Mouse (Mus musculus) heart, embryonic 15.5 days (tissue): Measurements from ENCODE around the gene Slc1a5. TPM values are rescaled to one million over a fixed set of nuclear protein-coding genes. Genes with fewer than 3 reads are reported as not detected.

Source experiments
- ATAC-seq: fragments of 200-750 bp; cut with Nextera tagmentation; replicated peaks from 2 replicates; pipeline ENCODE4 v1.8.0; 2017; ENCODE audit warnings: low read depth, moderate TSS enrichment; ENCODE audit not compliant: insufficient number of reproducible peaks, insufficient read depth, low FRiP score
- H3K27ac ChIP-seq: fragments of 300-500 bp; sonication (generic); 2 replicates; pipeline ENCODE4 v1.5.1; 2015; ENCODE audit warnings: mild to moderate bottlenecking, inconsistent platforms
- H3K27me3 ChIP-seq: fragments of 300-500 bp; sonication (generic); 2 replicates; pipeline ENCODE4 v1.6.1; 2015; ENCODE audit warnings: inconsistent platforms
- H3K36me3 ChIP-seq: fragments of 300-500 bp; sonication (generic); 2 replicates; pipeline ENCODE4 v1.6.1; 2015; ENCODE audit warnings: mild to moderate bottlenecking, inconsistent platforms
- H3K4me1 ChIP-seq: fragments of 300-500 bp; sonication (generic); replicated peaks from 2 replicates; pipeline ENCODE4 v1.6.1; 2015; ENCODE audit warnings: inconsistent platforms
- H3K4me2 ChIP-seq: fragments of 300-500 bp; sonication (generic); 2 replicates; pipeline ENCODE4 v1.6.1; 2015; ENCODE audit warnings: inconsistent platforms, mild to moderate bottlenecking, moderate library complexity
- H3K4me3 ChIP-seq: fragments of 300-500 bp; sonication (generic); 2 replicates; pipeline ENCODE4 v1.5.1; 2015; ENCODE audit warnings: mild to moderate bottlenecking, inconsistent platforms
- H3K9ac ChIP-seq: fragments of 300-500 bp; sonication (generic); 2 replicates; pipeline ENCODE4 v1.6.1; 2015; ENCODE audit warnings: mild to moderate bottlenecking, inconsistent platforms
- H3K9me3 ChIP-seq: fragments of 300-500 bp; sonication (generic); replicated peaks from 2 replicates; pipeline ENCODE4 v1.6.1; 2016; ENCODE audit warnings: inconsistent platforms
- WGBS: fragments of 180-500 bp; shearing (Covaris S2); methylation state at CpG from one replicate; pipeline ENCODE4 v1.1.7; 2015; ENCODE audit warnings: mixed read lengths; 5-methylcytosine and 5-hydroxymethylcytosine counted together
- polyA plus RNA-seq: library from polyadenylated mRNA; unstranded; fragments of >200 nt; fragmentation: Nextera tagmentation; extraction: Ambion mirVana; gene quantifications from 2 replicates; pipeline ENCODE4 v1.2.1, GENCODE M21; 2015

The Slc1a5 gene
- polyA plus RNA-seq, 1 experiment from 2014 or later, result 40.2 TPM

- Histone ChIP-seq H3K27me3 (peaks cover 14% of the 10 kb centered on the region), H3K9me3 (no peaks in the 10 kb centered on the region), H3K4me3 (peak overlapping the region; percentile 46), H3K9ac (peak overlapping the region; percentile 47; the same call in 1 of the 2 replicates), H3K36me3 (peaks cover 30% of the 10 kb centered on the region), H3K4me2 (peak overlapping the region; percentile 81), H3K27ac (no peak overlapping the region), H3K4me1 (peaks cover 24% of the 10 kb centered on the region)
- no peak for ATAC-seq
- WGBS, result 66% methylated on average over 28 of the region's 28 CpGs
Measured at GRCm38 (mm10) chr7:16810399-16810919, 29.3 kb downstream of the Slc1a5 start.

GRCm38 (mm10) chr7:16810920-16811648, 29.9 kb downstream of the Slc1a5 start:
- Histone ChIP-seq H3K9me3 (no peaks in the 10 kb centered on the region), H3K4me3 (peak overlapping the region; percentile 46), H3K4me2 (peak overlapping the region; percentile 81), H3K36me3 (peaks cover 30% of the 10 kb centered on the region), H3K27me3 (peaks cover 14% of the 10 kb centered on the region), H3K9ac (peak overlapping the region; percentile 47), H3K4me1 (peaks cover 29% of the 10 kb centered on the region), H3K27ac (no peak overlapping the region)
- WGBS, result 19% methylated on average over 90 of the region's 90 CpGs
- ATAC-seq, result peak; percentile 4; the same call in 1 of the 2 replicates

- H3K4me3 ChIP-seq, result peak overlapping the region; percentile 46
- no peak for ATAC-seq
- H3K36me3 ChIP-seq, result peaks cover 30% of the 10 kb centered on the region
- H3K9ac ChIP-seq, result peak overlapping the region; percentile 47
- H3K27ac ChIP-seq, result no peak overlapping the region
- H3K4me2 ChIP-seq, result peak overlapping the region; percentile 81
- H3K9me3 ChIP-seq, result no peaks in the 10 kb centered on the region
- 38% methylated on average over 17 of the region's 17 CpGs for WGBS
- H3K4me1 ChIP-seq, result peaks cover 29% of the 10 kb centered on the region
- peaks cover 14% of the 10 kb centered on the region for H3K27me3 ChIP-seq
Measured at GRCm38 (mm10) chr7:16811649-16812070, 30.5 kb downstream of the Slc1a5 start.

DNA sequence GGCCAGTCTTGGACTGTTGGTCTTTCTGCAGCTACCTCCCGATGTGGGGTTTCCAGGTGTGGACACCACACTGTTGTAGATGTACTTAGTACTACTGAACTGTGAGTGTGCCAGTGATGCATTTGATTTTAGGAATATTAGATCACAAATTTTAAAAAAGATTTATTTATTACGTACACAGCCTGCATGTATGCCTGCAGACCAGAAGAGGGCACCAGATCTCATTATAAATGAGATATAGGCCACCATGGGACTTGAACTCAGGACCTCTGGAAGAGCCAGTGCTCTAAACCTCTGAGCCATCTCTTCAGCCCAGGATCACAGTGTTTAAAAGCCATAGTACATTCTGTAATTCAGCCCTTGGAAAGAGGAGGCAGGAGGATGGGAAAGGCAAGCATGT, 31.4 kb downstream of the Slc1a5 start:
- H3K27me3 ChIP-seq, result peaks cover 14% of the 10 kb centered on the region
- no peak overlapping the region for H3K27ac ChIP-seq
- H3K36me3 ChIP-seq, result peaks cover 27% of the 10 kb centered on the region
- ATAC-seq, result no peak
- no peaks in the 10 kb centered on the region for H3K9me3 ChIP-seq
- WGBS, result 86% methylated on average over 2 of the region's 2 CpGs
- H3K4me1 ChIP-seq, result peaks cover 36% of the 10 kb centered on the region
- no peak overlapping the region for H3K4me3 ChIP-seq
- H3K4me2 ChIP-seq, result no peak overlapping the region
- H3K9ac ChIP-seq, result no peak overlapping the region

DNA sequence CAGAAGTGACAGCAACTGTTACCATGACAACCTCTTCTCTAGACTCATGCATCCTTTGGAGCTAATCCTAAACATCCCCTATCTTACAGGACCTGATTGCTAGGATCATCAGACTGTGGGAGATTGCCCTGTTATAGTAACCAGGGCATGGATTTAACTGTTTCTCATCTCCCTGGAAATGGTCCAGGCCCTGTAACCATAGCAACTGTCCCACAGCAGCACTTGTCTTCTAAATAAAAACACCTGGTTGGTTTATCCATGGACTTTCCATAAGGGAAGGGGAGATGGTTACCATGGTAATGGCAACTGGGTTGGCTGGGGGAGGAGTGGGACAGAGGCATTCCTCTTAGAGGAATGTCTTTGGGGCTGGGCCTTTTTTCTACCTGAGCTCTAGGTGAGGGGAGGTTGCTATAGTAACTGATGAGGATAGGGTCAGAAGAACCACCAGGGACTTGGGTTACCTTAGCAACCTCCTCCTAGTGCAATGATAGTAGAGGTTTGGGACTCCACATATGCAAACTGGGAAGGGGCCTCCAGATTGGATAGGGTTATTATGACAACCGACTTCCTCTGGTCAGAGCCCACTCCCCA, 34.3 kb downstream of the Slc1a5 start, which contains the start of gene Strn4:
TSS of gene Strn4 (plus strand) at position 539 of the 591 bp plus-strand sequence.
- Histone ChIP-seq H3K4me2 (peak within 1 kb of the TSS; percentile 89), H3K4me3 (peak within 1 kb of the TSS; percentile 97), H3K9ac (peak within 1 kb of the TSS; percentile 100), H3K27me3 (peaks cover 12% of the 10 kb centered on the region), H3K36me3 (peaks cover 8% of the 10 kb centered on the region), H3K9me3 (no peaks in the 10 kb centered on the region), H3K27ac (peak within 1 kb of the TSS; percentile 96), H3K4me1 (peaks cover 60% of the 10 kb centered on the region)
- WGBS, result 5% methylated on average over 1 of the region's 1 CpGs
- ATAC-seq, result no peak

- Histone ChIP-seq H3K27ac (peak overlapping the region; percentile 96), H3K4me1 (peaks cover 60% of the 10 kb centered on the region), H3K9me3 (no peaks in the 10 kb centered on the region), H3K4me2 (peak overlapping the region; percentile 89), H3K27me3 (peaks cover 6% of the 10 kb centered on the region; the same call in 1 of the 2 replicates), H3K9ac (peak overlapping the region; percentile 100), H3K36me3 (peaks cover 8% of the 10 kb centered on the region), H3K4me3 (peak overlapping the region; percentile 97)
- peak; percentile 84 for ATAC-seq
- WGBS, result under 1% methylated on average over 51 of the region's 55 CpGs
Measured at GRCm38 (mm10) chr7:16816078-16816474, 34.9 kb downstream of the Slc1a5 start.

DNA sequence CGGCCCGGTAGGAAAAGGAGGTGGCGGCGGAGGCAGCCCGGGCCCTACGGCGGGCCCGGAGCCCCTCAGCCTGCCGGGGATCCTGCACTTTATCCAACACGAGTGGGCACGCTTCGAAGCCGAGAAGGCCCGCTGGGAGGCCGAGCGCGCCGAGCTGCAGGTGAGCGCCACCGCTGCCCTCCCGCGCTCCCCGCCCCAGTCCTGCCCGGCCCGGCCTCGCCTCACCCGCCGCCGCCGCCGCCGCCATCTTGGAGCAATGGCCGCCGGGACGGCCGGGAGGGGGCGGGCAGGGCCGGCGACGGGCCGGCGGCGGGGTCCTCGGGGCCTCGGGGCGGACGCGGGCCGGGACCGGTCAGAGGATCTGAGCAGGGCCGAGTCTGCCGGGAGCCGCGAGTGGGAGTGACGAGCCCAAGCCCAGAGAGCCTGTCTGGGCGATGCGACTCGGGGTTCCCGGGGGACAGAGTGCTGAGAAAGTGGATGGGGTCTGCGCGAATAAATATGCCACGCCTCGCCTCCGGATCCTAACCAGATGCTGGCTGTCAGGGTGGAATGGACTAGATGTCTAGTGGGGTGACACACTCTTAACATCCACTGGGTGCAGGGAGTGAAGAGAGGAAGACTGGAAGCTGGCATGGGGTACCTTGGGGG, 35.5 kb downstream of the Slc1a5 start, which contains the start of gene Fkrp:
TSS of gene Fkrp (minus strand) at position 258 of the 648 bp plus-strand sequence.
- ATAC-seq, result peak; percentile 77
- peak within 1 kb of the TSS; percentile 97 for H3K4me3 ChIP-seq
- under 1% methylated on average over 63 of the region's 64 CpGs for WGBS
- H3K36me3 ChIP-seq, result peaks cover 8% of the 10 kb centered on the region
- peaks cover 4% of the 10 kb centered on the region; the same call in 1 of the 2 replicates for H3K27me3 ChIP-seq
- peak within 1 kb of the TSS; percentile 100 for H3K9ac ChIP-seq
- peaks cover 60% of the 10 kb centered on the region for H3K4me1 ChIP-seq
- no peaks in the 10 kb centered on the region for H3K9me3 ChIP-seq
- H3K27ac ChIP-seq, result peak within 1 kb of the TSS; percentile 96
- H3K4me2 ChIP-seq, result peak within 1 kb of the TSS; percentile 89

GRCm38 (mm10) chr7:16817693-16818092, 36.6 kb downstream of the Slc1a5 start:
- peaks cover 65% of the 10 kb centered on the region for H3K4me1 ChIP-seq
- H3K9me3 ChIP-seq, result no peaks in the 10 kb centered on the region
- H3K4me2 ChIP-seq, result peak overlapping the region; percentile 89
- H3K27me3 ChIP-seq, result no peaks in the 10 kb centered on the region
- ATAC-seq, result no peak
- H3K9ac ChIP-seq, result peak overlapping the region; percentile 100; the same call in 1 of the 2 replicates
- H3K4me3 ChIP-seq, result peak overlapping the region; percentile 97
- no peak overlapping the region for H3K27ac ChIP-seq
- peaks cover 8% of the 10 kb centered on the region for H3K36me3 ChIP-seq
- WGBS, result 56% methylated on average over 3 of the region's 3 CpGs

DNA sequence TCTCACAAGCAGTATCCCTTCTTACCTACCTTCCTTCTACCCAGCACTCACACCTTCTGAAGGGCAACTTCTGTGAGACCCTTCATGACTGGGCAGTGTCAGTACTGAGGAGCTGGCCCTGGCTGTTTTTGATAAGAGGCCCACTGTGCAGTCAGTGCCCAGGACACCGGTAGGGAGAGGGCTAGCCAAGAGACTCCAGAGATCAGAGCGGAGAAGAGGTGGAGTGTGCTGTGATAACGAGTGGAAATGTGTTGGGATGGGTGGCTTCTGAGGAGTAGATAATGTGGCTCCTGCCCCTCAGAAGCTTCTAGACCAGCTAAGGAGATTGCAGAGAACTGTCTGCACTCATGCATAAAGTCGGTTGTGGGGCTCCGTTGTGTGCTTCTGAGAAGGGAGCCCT, 38.7 kb downstream of the Slc1a5 start:
- peaks cover 78% of the 10 kb centered on the region for H3K4me1 ChIP-seq

DNA sequence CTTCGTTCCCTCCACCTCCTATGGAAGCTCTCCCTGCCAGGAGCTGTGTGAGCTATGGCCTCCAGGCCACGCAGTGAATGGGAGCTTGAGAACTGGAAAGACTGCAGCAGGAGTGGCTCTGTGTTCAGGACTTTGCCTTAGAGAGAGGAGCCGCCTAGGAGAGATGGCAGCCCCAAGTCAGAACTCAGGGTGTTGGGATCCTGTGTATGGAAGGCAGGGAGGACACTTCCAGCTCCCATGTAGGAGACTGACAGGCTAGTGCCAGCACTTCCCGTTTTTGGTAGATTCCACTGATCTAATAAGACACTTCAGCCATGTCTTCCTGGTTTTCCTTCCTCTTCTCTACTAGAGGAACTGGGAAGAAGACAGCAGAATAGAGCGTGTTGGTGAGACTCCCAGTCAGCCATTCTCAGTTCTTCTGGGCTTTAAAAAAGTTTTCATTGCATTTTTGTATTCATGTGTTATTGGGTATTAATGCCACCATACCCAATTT, 39.2 kb downstream of the Slc1a5 start:
- Histone ChIP-seq H3K4me1 (peaks cover 77% of the 10 kb centered on the region), H3K27ac (no peak overlapping the region), H3K9me3 (no peaks in the 10 kb centered on the region), H3K27me3 (no peaks in the 10 kb centered on the region), H3K36me3 (peaks cover 7% of the 10 kb centered on the region), H3K4me3 (no peak overlapping the region), H3K4me2 (no peak overlapping the region), H3K9ac (no peak overlapping the region)
- no peak for ATAC-seq
- WGBS, result 55% methylated on average over 5 of the region's 5 CpGs

More for the DNA sequence above, 38.7 kb downstream of the Slc1a5 start:
- WGBS, result 41% methylated on average over 5 of the region's 5 CpGs
- H3K9ac ChIP-seq, result no peak overlapping the region
- no peaks in the 10 kb centered on the region for H3K9me3 ChIP-seq
- peaks cover 1% of the 10 kb centered on the region for H3K36me3 ChIP-seq
- no peak overlapping the region for H3K27ac ChIP-seq
- no peak for ATAC-seq
- H3K4me2 ChIP-seq, result no peak overlapping the region
- H3K4me3 ChIP-seq, result no peak overlapping the region
- no peaks in the 10 kb centered on the region for H3K27me3 ChIP-seq

GRCm38 (mm10) chr7:16821091-16821490, 40.0 kb downstream of the Slc1a5 start:
- 52% methylated on average over 3 of the region's 3 CpGs for WGBS
- no peak overlapping the region for H3K4me2 ChIP-seq
- H3K27ac ChIP-seq, result 0 out of 2 replicates have a peak overlapping the region, but pooled peaks have one; percentile 38
- no peak for ATAC-seq
- peaks cover 77% of the 10 kb centered on the region for H3K4me1 ChIP-seq
- no peak overlapping the region for H3K4me3 ChIP-seq
- H3K9me3 ChIP-seq, result no peaks in the 10 kb centered on the region
- H3K27me3 ChIP-seq, result no peaks in the 10 kb centered on the region
- H3K36me3 ChIP-seq, result peaks cover 11% of the 10 kb centered on the region
- H3K9ac ChIP-seq, result no peak overlapping the region
